Mouse (Mus musculus) spleen, postnatal 10 days (tissue): ENCODE data around the gene Tfr2.
"Not testable (repeated sequence)": the region's sequence is repeated elsewhere in the genome, so short reads cannot be mapped to it uniquely, and the experiment has no call there.

Source experiments
- DNase-seq, 2 experiments: peaks; one replicate each; pipeline ENCODE4 v3.0.0; 2021 to 2022; ENCODE audit warnings: low spot score in 2 of 2

Tfr2 gene

DNA sequence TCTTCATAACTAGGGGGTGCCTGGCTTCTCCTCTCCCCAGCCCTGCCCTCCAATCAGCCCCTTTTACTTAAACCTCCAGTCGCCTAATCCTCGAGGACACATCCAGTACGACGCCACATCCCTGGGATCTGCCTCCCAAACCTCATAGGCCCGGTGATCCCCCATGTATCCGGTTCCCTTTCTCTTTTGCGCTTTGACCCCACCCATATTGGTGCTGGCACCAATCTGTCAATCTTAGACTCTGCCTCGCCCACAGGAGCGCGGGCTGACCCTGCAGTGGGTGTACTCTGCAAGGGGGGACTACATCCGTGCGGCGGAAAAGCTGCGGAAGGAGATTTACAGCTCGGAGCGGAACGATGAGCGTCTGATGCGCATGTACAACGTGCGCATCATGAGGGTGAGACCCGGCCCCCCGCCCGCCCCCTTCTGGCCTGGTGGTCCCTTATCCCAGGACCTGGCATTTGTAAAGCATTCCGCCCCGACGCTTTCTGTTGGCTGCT lies 14.1 kb downstream of the Tfr2 start:
- no peak for DNase-seq

DNA sequence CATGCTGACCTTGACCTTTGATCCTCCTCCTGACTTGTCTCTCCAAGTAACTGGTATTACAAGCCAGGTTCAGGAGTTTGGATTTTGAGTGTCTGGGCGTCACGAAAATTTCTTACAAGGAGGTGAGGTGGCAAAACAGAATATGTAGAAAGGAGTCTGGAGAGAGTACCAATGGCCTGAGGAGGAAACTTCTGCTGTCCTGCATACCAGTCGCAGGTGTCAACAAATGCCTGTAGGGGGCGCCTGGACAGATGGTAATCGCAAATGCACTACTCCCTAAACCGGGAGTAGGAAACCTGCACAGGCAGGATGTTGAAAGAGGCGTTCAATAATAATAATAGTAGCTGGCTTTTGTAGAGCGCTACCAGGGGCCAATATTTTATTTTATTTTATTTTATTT lies 15.3 kb downstream of the Tfr2 start:
- DNase-seq, result peak; percentile 49 to 81

DNA sequence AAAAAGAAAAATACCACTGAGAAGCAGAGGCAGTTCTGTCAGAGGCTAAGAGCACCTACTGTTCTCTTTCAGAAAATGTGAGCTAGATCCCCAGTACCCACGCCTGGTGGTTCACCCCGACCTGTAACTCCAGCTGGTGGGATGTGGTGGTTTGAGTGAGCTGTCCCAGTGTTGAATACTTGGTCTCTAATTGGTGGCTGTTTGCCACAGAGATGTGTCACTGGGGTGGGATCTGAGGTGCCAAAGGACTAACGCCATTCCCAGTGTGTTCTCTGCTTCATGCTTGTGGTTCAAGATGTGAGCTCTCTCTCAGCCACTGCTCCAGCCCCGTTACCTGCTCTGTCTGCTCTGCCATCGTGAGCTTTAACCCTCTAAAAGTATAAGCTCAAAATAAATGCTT lies 20.9 kb downstream of the Tfr2 start:
- DNase-seq, result no peak

DNA sequence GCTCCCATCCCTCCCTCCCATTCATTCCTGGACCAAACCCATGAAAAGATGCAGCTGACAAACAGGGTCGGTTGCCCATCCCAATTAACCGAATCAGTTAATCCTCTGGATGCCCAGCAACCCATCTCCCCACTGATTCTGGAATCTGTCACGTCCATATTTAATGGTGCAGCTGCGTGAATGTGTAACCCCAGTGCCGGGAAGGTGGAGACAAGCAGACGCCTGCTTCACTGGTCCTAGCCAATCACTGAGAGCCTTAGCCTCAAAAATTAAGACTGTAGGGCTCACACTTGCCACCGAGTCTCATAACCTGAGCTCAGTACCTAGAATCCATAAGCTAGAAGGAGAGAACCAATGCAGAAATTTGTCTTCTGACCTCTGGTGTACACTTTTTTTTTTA lies 26.3 kb downstream of the Tfr2 start:
- no peak for DNase-seq

DNA sequence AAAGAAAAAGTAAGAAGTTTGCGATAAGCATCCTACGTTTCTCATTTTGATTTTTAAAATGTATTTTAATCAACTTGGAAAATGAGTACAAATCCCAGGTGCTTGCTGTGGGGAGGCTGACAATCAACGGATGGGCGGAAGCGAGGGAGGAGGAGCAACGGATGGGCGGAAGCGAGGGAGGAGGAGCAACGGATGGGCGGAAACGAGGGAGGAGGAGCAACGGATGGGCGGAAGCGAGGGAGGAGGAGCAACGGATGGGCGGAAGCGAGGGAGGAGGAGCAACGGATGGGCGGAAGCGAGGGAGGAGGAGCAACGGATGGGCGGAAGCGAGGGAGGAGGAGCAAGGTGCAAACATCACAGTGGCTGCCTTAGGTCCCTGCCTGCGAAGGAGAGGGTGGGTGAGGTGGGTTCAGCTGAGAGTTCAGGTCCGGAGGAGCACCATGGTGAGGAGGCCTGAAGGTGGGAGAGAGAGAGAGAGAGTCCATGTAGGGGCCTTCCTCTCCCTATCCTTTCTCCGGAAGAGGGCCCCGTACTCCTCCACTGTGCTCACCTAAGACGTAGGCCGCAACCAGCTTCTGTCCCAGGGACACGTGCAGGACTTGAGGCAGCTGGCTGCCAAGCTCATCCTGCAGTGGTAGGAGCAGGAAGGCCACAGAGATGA lies 27.1 kb downstream of the Tfr2 start:
- DNase-seq, result peak in 1 of 2 experiments; percentile 44

DNA sequence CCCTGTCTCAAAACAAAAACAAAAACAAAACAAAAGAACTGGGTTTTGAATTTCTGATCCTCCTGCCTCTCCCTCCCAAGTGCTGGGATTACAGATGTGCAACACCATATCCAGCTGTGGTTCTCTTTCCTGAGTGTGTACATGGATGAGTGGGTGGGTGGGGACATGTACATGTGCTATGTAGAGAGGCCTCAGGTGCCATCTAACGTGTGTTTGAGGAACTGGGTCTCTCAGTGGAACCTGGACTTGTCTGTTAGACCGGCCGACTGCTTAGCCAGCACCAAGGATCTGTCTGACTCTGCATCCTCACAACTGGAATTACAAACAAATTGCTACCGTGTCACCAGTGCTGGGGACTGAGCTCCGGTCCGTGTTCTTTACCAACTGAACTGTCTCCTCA lies 28.0 kb downstream of the Tfr2 start:
- no peak for DNase-seq

DNA sequence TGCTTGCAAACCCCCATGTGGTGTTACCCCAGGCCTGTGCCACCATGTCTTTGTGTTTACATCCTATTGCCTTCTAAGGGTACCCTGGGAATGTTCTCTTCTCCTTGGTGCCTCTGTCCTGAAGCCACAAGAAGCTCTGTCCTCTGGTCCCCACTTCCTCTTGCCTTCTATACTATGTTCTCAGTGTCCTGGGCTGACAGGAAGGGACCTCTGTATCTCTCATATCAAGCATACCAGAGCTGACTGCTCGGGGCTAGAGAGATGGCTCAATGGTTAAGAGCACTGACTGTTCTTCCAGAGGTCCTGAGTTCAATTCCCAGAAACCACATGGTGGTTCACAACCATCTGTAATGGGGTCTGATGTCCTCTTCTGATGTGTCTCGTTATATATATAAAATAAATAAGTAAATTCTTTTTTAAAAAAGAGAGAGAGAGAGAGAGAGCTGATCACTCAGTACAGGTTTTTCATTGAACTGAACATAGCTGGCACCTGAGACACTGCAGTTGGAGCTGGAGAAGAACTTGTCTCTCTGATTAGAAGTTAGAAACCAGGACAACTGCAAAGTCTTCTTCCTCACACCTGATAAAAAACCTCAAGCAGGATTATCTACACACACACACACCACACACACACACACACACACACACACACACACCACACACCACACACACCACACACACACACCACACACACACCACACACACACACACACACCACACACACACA lies 28.6 kb downstream of the Tfr2 start:
- DNase-seq, result no peak

DNA sequence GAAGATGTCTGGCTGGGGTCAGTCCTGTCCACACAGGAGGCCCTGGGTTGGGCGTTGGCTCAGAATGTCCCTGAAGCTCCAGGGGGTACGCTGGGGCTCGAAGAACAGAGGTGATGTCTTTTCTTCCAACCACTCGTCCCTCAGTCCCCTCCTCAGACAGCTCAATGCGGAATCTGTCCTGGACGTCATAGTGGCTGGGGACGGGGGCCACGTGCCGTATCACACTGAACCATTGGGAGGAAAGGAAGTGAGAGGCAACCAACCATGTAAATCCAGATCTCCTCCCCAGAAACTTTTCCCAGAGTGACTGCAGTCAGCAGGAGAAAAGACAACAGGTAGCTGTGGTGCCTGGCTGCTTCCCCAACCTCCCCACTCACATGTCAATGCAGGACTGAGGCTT lies 30.0 kb downstream of the Tfr2 start:
- no peak for DNase-seq

DNA sequence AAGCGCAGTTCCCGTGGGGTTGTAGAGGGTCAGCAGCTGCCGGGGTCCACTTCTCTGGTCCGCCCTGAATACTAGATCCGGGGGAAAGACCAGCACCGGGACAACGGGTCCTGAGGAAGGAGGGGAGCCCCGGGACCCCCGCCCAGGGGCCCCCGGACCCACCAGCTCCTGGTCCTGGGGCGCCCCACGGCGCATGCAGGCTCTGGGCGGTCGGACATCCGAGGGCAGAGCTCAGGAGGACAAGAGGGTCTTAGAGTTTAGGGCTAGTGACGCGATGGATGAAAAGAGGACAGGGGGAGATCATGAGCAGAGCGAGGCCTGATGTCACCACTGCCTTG lies 30.6 kb downstream of the Tfr2 start:
- DNase-seq, result no peak

DNA sequence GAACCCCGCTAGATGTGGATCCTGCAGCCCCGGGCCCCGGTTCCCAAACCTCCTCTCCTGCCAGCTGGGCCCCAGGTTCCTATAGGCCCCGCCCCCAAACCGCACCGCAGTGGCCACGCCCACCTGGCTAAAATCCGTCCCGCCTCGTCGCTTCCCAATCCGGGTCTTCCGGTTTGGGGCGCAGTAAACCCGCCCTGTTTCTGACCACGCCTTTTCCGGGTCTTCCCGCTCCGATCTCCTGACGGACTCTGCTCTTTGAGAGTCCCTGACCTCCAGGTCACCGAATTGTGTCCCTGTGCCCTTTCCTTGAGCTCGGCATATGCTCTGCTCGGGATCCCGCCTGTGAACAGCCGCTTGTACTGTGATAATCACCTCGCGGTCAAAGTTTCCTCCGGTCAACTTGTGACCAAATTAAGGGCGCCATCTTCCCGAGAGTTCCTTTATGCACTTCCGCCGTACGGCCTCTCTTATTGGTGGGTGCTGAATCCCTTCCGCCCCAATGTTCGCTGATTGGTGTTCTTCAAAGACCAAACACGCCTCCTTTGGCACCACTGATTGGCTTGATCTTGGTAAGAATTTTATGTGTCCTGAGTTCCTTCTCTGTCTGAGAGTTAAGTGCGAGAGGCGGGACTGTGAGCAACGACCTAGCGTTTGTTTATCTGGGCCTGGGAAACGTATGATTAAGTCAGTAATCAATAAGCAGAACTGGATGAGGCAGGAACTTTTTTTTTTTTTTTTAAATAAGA lies 31.2 kb downstream of the Tfr2 start, which contains the start of gene Mospd3:
TSS of gene Mospd3 (minus strand) at position 440 of the 746 bp plus-strand sequence.
- DNase-seq, result peak; percentile 97 to 98

DNA sequence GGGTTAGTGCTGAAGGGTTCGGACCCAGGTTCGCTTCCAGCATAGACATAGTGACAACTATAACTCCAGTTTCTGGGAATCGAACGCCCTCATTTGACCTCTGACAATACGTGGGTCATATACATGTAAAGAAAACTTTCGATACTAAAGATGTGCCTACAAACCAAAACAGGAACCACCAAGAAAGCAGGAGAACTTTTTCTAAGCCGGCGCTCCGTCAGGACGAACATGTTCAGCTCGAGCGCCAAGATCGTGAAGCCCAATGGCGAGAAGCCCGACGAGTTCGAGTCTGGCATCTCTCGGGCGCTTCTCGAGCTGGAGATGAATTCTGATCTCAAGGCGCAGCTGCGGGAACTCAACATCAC lies 31.7 kb downstream of the Tfr2 start:
- peak; percentile 45 to 51 for DNase-seq

DNA sequence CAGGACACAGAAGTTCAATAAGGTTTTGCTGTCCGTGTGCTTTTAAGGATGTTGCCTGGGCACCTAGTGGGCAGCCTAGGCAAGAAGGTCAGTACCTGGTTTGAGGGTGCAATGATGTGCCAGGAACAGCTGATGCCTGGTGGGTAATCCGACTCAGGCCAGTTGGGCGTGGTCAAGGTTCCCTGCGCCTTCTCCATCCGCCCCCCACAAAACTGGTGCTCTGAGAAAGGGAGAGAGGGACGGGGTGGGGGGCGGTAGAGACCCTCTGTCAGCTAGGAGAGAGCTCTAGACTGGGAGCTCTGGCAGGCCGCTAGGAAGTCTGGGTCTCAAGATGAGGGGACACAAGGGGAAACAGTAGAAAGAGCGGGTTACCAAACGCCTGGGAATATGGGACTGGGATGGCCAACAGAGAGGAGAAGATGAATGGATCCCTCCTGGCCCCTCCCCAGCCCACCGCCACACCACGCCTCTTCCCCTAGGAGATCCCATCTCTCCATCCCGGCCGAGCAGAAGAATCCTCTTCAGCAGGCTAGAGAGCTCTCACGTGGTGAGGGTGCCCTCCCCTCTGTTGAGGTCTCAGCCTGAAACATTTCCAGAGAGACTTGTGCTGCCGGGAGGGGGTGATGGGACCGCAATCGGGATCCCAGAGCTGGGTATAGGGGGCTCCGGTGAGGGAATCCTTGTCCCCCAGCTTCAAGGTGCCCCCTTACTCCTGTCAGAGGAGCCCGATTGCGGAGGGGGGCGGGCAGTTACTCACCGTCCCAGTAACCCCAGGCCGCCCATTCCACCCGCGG lies 38.4 kb downstream of the Tfr2 start:
- DNase-seq, result no peak

DNA sequence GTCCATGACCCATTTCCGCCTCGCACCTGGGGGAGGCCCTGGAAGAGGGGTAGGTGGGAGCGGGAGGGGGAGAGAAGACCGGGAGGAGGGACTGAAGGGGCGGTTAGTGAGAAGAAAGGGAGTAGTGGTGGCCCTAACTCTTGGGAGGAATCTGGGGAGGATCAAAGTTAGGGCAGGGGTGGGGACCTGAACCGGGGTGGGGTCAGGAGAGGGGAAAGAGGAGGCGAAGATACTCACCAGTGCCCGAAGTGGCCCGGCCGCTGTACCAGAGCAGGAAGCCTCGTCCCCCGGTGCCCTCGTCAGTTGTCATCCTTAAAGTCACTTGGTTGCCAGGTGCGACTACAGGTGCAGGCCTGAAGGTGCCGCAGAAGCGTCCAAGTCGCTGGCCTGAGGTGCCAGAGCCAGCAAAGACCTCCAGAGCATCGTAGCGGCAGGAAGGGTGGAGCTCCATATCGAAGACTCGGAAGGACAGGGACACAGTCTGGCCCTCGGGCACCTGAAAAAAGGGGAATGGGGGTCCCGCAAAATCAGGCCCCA lies 39.1 kb downstream of the Tfr2 start:
- DNase-seq, result no peak

DNA sequence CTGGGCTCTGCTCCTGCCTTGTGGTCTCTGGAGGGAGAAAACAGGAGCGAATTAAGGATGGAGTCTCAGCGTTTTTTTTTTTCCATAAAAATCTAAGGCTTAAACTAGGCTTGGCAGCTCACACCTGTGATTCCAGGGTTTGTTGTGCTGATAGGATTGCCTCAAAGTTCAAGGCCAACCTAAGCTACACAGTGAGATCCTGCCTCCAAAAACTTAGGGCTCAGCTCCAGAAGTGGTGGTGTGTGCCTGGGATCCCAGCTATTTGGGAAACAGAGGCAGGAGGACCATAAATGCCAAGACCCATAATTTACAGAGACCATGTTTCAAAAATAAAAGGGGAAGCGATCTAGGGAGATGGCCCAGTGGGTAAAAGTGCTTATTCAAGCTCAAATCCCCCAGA lies 39.7 kb downstream of the Tfr2 start:
- no peak for DNase-seq

DNA sequence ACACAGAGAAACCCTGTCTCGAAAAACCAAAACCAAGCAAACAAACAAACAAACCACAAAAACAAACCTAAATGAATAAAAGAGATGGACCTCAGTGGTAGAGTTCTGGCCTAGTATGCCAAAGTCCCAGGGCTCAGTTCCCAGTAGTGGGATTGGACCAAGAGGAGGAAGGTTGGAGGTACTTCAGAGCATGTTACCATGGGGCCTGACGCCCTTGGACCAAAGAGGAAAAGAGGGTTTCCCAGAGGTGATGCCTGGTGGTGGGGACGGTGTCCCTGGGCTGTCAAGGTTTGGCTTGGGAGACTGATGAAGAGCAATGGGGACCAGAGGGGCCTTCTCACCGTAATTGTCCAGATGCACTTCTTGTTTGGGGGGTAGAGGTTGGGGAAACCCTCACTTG lies 40.4 kb downstream of the Tfr2 start:
- no peak for DNase-seq

DNA sequence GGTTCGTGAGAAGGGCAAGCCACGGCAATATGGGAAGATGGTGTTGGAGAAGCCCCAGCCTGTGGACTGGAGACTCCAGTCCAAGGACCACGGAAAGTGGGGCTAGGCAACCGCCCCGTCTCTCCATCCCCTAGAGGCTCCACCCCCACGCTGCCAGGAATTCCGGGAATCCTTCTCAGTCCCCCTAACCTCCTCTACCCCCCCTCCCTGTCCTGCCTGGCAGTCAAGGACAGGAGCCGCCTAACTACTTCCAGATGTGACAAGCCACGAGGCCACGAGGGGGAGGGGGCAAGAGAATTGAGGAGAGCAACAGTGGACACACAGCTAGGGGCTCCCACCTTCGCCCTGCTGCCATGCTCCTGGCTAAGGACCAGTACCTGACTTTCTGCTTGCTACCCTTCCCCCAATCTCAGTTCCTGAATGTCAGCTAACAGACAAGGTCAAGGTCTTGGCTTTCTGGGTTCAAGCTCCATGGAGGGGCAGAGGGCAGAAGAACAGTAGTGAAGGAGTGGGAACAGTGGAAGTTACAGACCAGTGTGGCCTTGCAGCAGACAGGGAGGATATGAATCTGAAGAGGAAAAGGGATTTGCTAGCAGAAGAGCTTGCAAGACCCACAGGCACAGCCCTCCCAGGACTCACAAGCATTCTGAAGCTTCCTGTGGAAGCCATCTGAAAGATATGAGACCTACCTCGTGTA lies 41.1 kb downstream of the Tfr2 start:
- no peak for DNase-seq

DNA sequence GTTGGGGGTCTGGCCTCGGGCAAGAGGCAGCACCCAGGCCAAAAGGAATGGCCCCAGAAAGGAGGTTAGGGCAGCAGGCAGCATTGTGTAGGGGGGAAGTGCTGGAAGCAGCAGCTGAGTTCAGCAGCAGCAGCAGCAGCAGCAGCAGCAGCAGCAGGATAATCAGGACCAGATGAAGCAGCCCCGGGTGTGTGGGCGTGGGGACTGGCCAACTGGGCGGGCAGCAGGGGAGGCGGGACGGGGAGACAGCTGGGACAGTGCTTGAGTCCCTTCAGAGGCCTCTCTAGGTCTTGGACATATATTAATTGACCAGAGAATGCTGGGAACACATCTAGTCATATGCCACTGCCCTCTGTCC lies 41.6 kb downstream of the Tfr2 start:
- DNase-seq, result no peak

DNA sequence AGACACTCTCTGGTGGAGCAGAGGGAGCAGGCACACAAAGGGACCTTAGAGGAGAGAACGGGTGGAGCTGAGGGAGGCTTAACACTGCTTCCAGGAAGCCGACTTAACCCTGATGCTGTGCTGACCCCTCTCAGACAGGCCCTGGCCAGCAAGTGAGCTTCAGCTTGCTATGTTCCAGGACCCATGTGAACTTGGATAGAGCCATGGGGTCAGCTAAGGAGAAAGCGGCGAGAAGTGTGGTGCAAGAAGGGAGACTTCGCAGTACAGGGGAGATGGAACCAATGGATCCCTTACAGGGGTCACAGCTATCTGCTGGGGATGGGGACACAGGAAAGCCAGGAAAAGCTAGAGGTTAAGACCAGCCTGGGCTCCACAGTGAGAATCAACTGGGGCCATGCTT lies 43.4 kb downstream of the Tfr2 start:
- DNase-seq, result no peak

DNA sequence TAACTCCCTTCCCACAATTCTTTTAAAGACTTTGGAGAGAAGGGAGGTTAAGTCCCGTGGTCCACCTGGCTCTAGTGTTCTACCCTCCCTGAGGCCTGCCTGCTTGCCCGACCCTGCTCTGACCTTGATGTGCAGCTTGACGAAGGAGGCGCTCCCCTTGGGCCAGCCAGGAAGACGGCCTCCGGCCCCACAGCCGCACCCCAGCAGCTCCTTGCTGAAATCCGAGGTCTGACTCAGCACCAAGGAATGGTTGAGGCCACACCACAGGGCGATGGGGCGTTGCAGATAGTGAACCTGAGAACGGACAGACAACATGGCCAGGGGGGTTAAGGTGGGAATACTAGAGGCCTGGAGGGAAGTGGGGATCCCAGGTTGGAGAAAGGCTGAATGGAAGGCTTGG lies 43.9 kb downstream of the Tfr2 start, which contains the start of gene Pcolce:
TSS of gene Pcolce (minus strand) at position 235 of the 400 bp plus-strand sequence.
- DNase-seq, result no peak

DNA sequence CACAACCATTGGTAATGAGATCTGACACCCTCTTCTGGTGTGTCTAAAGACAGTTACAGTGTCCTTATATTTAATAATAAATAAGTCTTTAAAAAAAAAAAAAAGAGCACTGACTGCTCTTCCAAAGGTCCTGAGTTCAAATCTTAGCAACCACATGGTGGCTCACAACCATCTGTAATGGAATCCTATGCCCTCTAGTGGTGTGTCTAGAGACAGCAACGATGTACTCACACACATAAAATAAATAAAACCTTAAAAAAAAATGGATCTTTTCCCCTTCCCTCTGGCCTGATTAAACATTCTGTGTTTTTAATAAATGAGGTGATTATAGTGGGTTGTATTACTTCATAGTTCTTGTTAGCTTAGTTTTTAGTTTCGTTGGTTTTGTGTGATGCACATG lies 45.3 kb downstream of the Tfr2 start:
- DNase-seq, result not testable (repeated sequence)

DNA sequence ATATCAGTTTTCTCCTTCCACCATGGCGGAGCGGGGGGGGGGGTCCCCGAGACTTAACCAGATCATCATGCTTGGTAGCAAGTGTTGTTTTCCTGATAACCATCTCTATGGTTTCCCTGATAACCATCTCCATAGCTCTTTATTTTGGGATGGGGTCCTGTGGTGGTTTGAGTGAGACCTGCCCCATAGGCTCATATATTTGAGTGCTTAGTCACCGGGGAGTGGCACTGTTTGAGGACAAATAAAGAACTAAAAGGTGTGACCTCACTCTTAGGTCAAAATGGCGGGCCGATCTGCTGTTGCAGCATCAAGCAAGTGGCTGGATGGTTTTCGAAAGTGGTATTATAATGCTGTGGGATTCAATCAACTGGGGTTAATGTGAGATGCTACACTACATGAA lies 45.7 kb downstream of the Tfr2 start:
- no peak for DNase-seq
